Mouse (Mus musculus) neural tube, embryonic 15.5 days (tissue): Measurements from ENCODE around the gene Myo3b. TPM values are rescaled to one million over a fixed set of nuclear protein-coding genes. Genes with fewer than 3 reads are reported as not detected.

ENCODE experiments used
- ATAC-seq: fragments of 200-750 bp; cut with Nextera tagmentation; 2 replicates; pipeline ENCODE4 v1.8.0; 2017; ENCODE audit warnings: mild to moderate bottlenecking, moderate TSS enrichment, moderate library complexity; ENCODE audit not compliant: low FRiP score
- H3K27ac ChIP-seq: fragments of 300-500 bp; sonication (generic); replicated peaks from 2 replicates; pipeline ENCODE4 v1.5.1; 2015; ENCODE audit warnings: mild to moderate bottlenecking, inconsistent platforms
- H3K27me3 ChIP-seq: fragments of 300-500 bp; sonication (generic); replicated peaks from 2 replicates; pipeline ENCODE4 v1.6.1; 2015; ENCODE audit warnings: inconsistent platforms
- H3K36me3 ChIP-seq: fragments of 300-500 bp; sonication (generic); 2 replicates; pipeline ENCODE4 v1.6.1; 2015; ENCODE audit warnings: inconsistent platforms
- H3K4me1 ChIP-seq: fragments of 300-500 bp; sonication (generic); 2 replicates; pipeline ENCODE4 v1.6.1; 2015; ENCODE audit warnings: inconsistent platforms
- H3K4me2 ChIP-seq: fragments of 300-500 bp; sonication (generic); 2 replicates; pipeline ENCODE4 v1.6.1; 2015; ENCODE audit warnings: inconsistent platforms, mild to moderate bottlenecking, moderate library complexity
- H3K4me3 ChIP-seq: fragments of 300-500 bp; sonication (generic); replicated peaks from 2 replicates; pipeline ENCODE4 v1.5.1; 2015; ENCODE audit warnings: mild to moderate bottlenecking, inconsistent platforms
- H3K9ac ChIP-seq: fragments of 300-500 bp; sonication (generic); replicated peaks from 2 replicates; pipeline ENCODE4 v1.6.1; 2015; ENCODE audit warnings: mild to moderate bottlenecking, inconsistent platforms
- H3K9me3 ChIP-seq: fragments of 300-500 bp; sonication (generic); replicated peaks from 2 replicates; pipeline ENCODE4 v1.6.1; 2016; ENCODE audit warnings: inconsistent platforms
- WGBS: fragments of 180-500 bp; shearing (Covaris S2); methylation state at CpG from one replicate; pipeline ENCODE4 v1.1.7; 2015; ENCODE audit warnings: mixed read lengths; 5-methylcytosine and 5-hydroxymethylcytosine counted together
- polyA plus RNA-seq: library from polyadenylated mRNA; unstranded; fragments of >200 nt; fragmentation: Nextera tagmentation; extraction: Ambion mirVana; gene quantifications from 2 replicates; pipeline ENCODE4 v1.2.1, GENCODE M21; 2015

Myo3b gene
- polyA plus RNA-seq, 1 experiment from 2014 or later = 0.19 TPM

DNA sequence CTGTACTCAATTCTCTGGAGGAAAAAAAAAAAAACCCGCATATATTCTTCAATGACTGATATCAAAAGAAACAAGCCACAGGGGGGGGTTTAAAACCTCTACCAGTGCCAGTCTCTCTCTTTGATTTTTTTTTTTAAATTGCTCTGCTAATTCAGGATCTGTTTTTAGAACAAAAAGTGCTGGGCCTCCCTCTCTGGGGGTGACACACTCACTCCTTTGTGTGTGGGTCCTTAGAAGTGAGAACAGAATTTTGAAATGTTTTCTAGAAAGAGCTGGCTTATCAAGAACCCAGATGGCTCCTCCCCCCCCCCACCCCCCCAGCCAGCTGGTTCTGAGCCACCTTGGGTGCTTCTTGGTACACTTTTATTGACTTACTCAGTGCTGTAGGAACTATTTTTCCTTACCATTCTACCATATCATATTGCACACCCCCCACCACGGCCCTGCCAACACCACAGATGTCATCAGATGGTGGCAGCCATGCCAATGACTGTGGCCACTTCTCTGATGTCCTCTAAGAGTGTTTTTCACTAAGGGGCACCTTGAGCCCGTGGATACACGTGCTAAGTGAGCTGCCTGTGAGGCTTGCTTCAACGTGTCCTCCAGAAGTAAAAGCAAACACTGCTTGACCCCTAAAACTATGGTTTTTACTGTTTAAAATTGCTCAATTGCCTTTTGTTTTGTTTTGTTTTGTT lies 280.1 kb downstream of the Myo3b start:
- Histone ChIP-seq H3K4me3 (no peak overlapping the region), H3K4me2 (no peak overlapping the region), H3K36me3 (no peaks in the 10 kb centered on the region), H3K9me3 (no peaks in the 10 kb centered on the region), H3K27me3 (no peaks in the 10 kb centered on the region), H3K9ac (no peak overlapping the region), H3K4me1 (no peaks in the 10 kb centered on the region), H3K27ac (no peak overlapping the region)
- ATAC-seq = no peak
- 59% methylated on average over 5 of the region's 5 CpGs for WGBS

DNA sequence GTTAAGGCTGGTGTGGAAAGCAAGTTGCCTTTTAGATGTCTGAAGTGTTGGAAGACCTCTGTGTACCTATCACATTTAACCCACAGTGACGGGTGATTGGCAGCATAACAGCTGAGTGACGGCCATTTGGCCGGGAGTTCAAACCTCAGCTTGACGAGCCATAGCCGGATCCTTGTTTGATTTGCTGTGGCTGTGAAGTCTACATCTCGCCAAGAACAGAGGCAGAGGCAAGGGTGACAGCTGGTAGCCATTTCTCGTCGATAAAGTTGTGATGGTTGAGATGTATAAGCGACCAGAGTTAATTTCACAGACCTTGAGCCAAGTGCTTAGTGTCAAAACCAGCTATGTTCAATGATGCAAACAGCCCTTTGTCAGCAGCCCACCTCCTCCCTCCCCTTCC lies 283.8 kb downstream of the Myo3b start:
- Histone ChIP-seq H3K4me3 (no peak overlapping the region), H3K9ac (no peak overlapping the region), H3K4me1 (no peaks in the 10 kb centered on the region), H3K9me3 (no peaks in the 10 kb centered on the region), H3K27ac (no peak overlapping the region), H3K4me2 (no peak overlapping the region), H3K27me3 (no peaks in the 10 kb centered on the region), H3K36me3 (no peaks in the 10 kb centered on the region)
- WGBS = 78% methylated on average over 9 of the region's 9 CpGs
- ATAC-seq = no peak

DNA sequence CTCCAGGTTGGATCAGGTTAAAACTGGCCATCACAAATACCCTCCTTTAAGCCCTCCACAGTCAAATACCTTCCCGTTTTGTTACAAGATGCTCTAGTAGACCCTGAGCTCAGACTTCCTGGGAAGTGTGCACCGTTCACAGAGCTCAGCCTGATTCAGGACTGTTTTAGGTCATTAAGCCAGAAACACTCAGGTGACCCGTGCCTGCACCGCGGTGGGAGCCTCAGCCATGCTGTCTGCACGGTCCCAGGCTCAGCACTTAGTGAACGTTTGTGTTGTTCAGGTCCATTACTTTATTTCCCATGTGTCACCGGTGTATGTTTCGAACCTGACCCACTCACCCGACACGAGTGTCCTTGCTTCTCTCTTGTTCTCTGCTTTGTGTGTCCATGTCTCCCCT lies 288.7 kb downstream of the Myo3b start:
- Histone ChIP-seq H3K27me3 (no peaks in the 10 kb centered on the region), H3K9ac (no peak overlapping the region), H3K9me3 (no peaks in the 10 kb centered on the region), H3K4me3 (no peak overlapping the region), H3K4me2 (no peak overlapping the region), H3K36me3 (no peaks in the 10 kb centered on the region), H3K4me1 (no peaks in the 10 kb centered on the region), H3K27ac (no peak overlapping the region)
- WGBS = 85% methylated on average over 11 of the region's 11 CpGs
- no peak for ATAC-seq

DNA sequence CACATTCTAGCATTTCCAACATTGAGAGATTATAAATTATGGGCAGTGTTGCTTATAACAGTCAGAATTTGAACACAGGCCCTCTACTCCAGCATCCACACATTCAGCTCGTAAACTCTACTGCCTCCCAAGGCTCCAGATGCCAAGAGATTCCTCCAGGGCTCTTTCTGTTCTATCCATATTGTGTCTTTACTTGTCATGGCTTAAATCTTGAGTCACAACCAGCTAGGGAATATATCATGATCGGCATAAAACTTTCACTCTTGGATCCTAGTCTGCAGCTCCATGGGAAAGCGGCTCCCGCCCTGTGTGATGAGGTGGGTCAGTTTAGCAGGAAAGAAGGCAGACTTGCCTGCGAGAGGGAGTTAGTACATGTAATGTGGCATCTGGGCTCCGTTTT lies 294.0 kb downstream of the Myo3b start:
- no peaks in the 10 kb centered on the region for H3K27me3 ChIP-seq
- no peak for ATAC-seq
- 91% methylated on average over 6 of the region's 6 CpGs for WGBS
- no peaks in the 10 kb centered on the region for H3K36me3 ChIP-seq
- no peak overlapping the region for H3K9ac ChIP-seq
- peaks cover 14% of the 10 kb centered on the region for H3K4me1 ChIP-seq
- no peak overlapping the region for H3K4me3 ChIP-seq
- no peak overlapping the region for H3K4me2 ChIP-seq
- H3K9me3 ChIP-seq = no peaks in the 10 kb centered on the region
- no peak overlapping the region for H3K27ac ChIP-seq

DNA sequence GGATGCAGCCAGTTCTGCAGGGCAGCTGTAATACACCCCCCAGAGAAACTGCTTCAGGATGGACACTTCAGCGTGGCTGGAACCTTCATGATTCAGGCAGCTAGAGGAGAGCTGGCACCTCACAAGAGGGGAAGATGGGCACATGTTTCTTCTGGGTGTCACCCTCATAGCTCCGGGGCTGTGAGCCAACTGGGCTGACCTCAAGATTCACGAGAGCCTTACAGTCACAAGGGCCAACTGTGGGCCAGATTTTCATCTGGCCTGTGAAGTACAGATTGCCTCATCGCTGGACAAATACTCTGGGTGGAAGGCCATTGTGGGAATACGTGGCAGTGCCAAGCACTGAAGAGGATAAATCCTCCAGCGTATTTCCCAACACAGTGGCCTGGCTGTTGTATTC lies 294.6 kb downstream of the Myo3b start:
- no peak overlapping the region for H3K9ac ChIP-seq
- H3K27ac ChIP-seq = no peak overlapping the region
- no peaks in the 10 kb centered on the region for H3K9me3 ChIP-seq
- H3K27me3 ChIP-seq = no peaks in the 10 kb centered on the region
- no peaks in the 10 kb centered on the region for H3K36me3 ChIP-seq
- H3K4me1 ChIP-seq = peaks cover 15% of the 10 kb centered on the region
- H3K4me3 ChIP-seq = no peak overlapping the region
- WGBS = 87% methylated on average over 6 of the region's 6 CpGs
- no peak overlapping the region for H3K4me2 ChIP-seq
- no peak for ATAC-seq

DNA sequence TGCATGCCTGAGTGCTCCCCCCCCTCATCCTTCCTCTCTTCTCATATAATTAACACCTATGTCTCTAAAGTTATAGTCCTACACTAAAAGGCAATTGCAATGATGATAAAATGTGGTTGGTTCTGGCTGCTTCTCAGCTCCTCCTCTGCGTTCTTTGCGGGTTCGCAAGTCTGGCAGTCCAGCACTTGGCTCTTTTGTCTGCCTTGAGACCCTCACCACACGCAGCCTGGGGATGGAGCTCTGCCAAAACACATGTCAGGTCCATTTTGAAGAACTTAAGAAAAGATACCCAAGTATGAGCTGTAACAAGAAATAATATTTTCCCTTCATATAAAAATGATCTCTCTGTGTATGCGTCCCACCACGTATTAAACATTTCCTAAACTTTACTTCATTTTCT lies 297.6 kb downstream of the Myo3b start:
- Histone ChIP-seq H3K9me3 (no peaks in the 10 kb centered on the region), H3K27me3 (no peaks in the 10 kb centered on the region), H3K36me3 (no peaks in the 10 kb centered on the region), H3K27ac (no peak overlapping the region), H3K4me3 (no peak overlapping the region), H3K4me1 (peaks cover 15% of the 10 kb centered on the region), H3K4me2 (no peak overlapping the region), H3K9ac (no peak overlapping the region)
- ATAC-seq = no peak
- 60% methylated on average over 6 of the region's 6 CpGs for WGBS

DNA sequence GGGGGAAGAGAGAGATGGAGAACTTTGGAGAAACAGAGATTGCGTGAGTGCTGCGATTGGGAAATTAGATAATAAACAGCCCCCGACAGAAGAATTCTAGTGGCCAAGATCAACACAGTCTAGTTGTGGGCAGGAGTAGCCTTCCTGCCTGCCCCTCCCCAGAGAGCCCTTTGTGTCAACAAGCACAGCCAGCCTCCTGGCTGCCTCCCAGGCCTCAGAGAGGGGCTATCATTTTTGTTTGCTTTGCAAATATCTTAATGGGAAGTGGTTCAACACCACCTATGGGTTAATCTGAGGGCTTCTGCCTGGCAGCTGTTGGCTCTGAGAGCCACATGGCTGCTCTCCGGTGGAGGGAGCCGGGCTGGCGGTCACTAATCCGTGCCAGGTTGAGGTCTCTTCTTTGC lies 298.3 kb downstream of the Myo3b start:
- 0 out of 2 replicates have a peak overlapping the region, but pooled peaks have one; percentile 17 for H3K4me2 ChIP-seq
- H3K27me3 ChIP-seq = no peaks in the 10 kb centered on the region
- H3K4me3 ChIP-seq = no peak overlapping the region
- ATAC-seq = no peak
- H3K9me3 ChIP-seq = no peaks in the 10 kb centered on the region
- H3K9ac ChIP-seq = no peak overlapping the region
- H3K36me3 ChIP-seq = no peaks in the 10 kb centered on the region
- peaks cover 15% of the 10 kb centered on the region for H3K4me1 ChIP-seq
- H3K27ac ChIP-seq = 0 out of 2 replicates have a peak overlapping the region, but pooled peaks have one; percentile 18
- 46% methylated on average over 7 of the region's 7 CpGs for WGBS

DNA sequence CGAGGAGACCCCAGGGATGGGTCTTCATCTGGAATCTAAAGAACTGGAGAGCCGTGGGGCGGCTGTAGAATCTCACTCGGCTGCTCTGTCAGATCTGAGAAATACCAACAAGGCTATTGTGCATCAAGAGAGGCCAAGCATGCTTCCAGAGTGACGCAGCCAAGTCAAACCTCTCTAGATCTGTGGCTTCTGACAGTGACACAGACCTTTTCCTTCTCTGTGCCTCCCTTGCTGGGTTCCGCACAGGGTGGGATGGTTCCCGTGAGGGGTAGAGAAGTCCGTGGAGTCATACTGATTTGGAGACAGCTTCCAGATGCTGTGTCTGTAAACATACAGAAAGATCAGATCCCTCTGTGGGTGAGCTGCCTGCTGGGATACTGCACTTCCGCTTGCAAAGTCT lies 298.9 kb downstream of the Myo3b start:
- H3K27ac ChIP-seq = no peak overlapping the region
- no peaks in the 10 kb centered on the region for H3K36me3 ChIP-seq
- 0 out of 2 replicates have a peak overlapping the region, but pooled peaks have one; percentile 17 for H3K4me2 ChIP-seq
- H3K4me3 ChIP-seq = no peak overlapping the region
- 69% methylated on average over 9 of the region's 9 CpGs for WGBS
- H3K9me3 ChIP-seq = no peaks in the 10 kb centered on the region
- H3K9ac ChIP-seq = no peak overlapping the region
- peaks cover 15% of the 10 kb centered on the region for H3K4me1 ChIP-seq
- ATAC-seq = no peak
- H3K27me3 ChIP-seq = no peaks in the 10 kb centered on the region

DNA sequence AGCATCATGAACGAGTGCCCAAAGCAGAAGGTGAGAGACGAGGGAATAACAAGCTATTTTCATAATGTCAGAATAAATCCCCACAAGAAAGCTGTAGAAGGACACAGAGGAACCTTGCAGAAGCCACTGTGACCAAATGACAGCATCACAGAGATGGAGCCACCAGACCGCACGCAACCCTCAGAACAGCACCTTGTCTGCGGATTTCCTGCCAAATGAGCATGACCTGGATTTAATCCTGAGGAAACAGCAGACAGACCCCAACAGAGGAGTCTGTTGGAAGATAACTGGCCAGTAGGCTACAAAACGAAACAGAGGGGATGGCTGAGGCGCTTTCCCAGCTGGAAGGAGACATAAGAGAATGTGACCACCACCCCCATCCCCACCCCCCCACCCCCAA lies 300.1 kb downstream of the Myo3b start:
- H3K4me3 ChIP-seq = no peak overlapping the region
- H3K27ac ChIP-seq = no peak overlapping the region
- no peaks in the 10 kb centered on the region for H3K36me3 ChIP-seq
- H3K9me3 ChIP-seq = no peaks in the 10 kb centered on the region
- ATAC-seq = no peak
- WGBS = 91% methylated on average over 7 of the region's 7 CpGs
- H3K4me1 ChIP-seq = peaks cover 15% of the 10 kb centered on the region
- no peak overlapping the region for H3K9ac ChIP-seq
- H3K4me2 ChIP-seq = no peak overlapping the region
- H3K27me3 ChIP-seq = no peaks in the 10 kb centered on the region

DNA sequence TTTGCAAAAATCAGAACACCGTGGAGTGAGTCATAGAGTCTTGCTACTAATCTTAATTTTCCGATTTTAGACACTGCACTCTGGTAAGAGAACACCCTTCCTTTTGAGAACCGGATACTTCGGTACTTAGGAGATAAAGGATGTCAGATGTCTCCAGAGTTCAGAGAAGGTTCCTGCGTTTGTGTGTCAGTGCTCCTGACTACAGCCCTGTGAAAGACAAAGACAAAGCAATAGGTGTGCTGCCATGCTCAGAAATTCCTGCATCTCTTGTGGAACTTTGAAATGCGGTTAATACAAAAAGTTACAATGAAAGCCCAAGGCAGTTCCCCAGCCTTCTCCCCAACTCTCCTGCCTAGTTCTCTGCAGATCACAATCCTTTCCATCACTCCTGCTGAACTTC lies 300.6 kb downstream of the Myo3b start:
- ATAC-seq = no peak
- no peak overlapping the region for H3K27ac ChIP-seq
- H3K9me3 ChIP-seq = no peaks in the 10 kb centered on the region
- no peak overlapping the region for H3K4me2 ChIP-seq
- no peak overlapping the region for H3K4me3 ChIP-seq
- H3K4me1 ChIP-seq = peaks cover 15% of the 10 kb centered on the region
- 84% methylated on average over 6 of the region's 6 CpGs for WGBS
- H3K36me3 ChIP-seq = no peaks in the 10 kb centered on the region
- H3K27me3 ChIP-seq = no peaks in the 10 kb centered on the region
- H3K9ac ChIP-seq = no peak overlapping the region

DNA sequence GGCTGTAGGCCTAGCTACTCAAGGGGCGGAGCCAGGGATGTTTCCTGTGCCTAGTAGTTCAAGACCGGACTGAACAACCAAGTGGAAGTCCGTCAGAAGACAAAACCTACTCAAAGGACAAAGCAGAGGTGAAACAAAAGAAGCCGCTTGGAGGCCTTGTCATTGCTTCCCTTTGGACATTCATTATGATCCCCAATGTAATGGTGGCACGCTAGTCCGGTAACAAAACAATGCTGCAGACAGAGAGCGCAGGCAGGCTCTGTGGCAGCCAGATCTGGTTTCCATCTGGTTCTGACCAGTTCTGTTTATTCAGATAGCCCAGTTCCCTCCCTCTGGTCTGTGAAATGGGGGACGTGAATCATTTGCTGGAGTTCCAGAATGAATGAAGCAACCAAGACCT lies 301.3 kb downstream of the Myo3b start:
- 85% methylated on average over 8 of the region's 8 CpGs for WGBS
- Histone ChIP-seq H3K9me3 (no peaks in the 10 kb centered on the region), H3K4me3 (no peak overlapping the region), H3K27ac (no peak overlapping the region), H3K36me3 (no peaks in the 10 kb centered on the region), H3K9ac (no peak overlapping the region), H3K4me2 (no peak overlapping the region), H3K4me1 (peaks cover 15% of the 10 kb centered on the region), H3K27me3 (no peaks in the 10 kb centered on the region)
- ATAC-seq = no peak

DNA sequence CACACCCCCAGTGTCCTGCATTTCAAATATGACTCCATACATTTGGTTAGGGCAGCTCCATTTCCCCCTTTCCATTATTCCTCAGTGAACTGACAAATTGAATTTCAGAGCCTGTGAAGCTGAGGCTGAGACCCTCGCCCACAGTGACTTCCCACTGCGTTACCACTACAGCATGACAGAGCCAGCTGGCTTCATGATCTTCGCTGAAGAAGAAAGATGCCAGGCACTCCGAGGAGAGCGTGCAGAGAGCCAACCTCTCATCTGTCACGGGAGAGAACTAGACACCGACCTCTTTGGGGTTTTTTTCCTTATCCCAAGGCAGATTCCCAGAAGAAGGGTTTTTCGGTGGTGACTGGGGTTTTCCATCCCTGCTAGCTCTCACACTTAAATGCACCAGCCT lies 306.2 kb downstream of the Myo3b start:
- H3K36me3 ChIP-seq = no peaks in the 10 kb centered on the region
- 75% methylated on average over 8 of the region's 8 CpGs for WGBS
- H3K27ac ChIP-seq = no peak overlapping the region
- H3K4me1 ChIP-seq = no peaks in the 10 kb centered on the region
- no peaks in the 10 kb centered on the region for H3K27me3 ChIP-seq
- no peak overlapping the region for H3K9ac ChIP-seq
- H3K9me3 ChIP-seq = no peaks in the 10 kb centered on the region
- no peak overlapping the region for H3K4me3 ChIP-seq
- ATAC-seq = no peak
- no peak overlapping the region for H3K4me2 ChIP-seq
